Mouse (Mus musculus) cortical plate, adult 2 months (tissue): ENCODE results near the gene Meaf6. TPM values are rescaled to one million over a fixed set of nuclear protein-coding genes. Genes with fewer than 3 reads are reported as not detected.

Experiments used
- H3K27ac ChIP-seq: fragments of 200-500 bp; 2 replicates; pipeline ENCODE4 v1.5.1; 2012; ENCODE audit warnings: low read length, control low read depth, inconsistent platforms; ENCODE audit not compliant: insufficient read depth
- H3K4me1 ChIP-seq: fragments of 200-500 bp; 2 replicates; pipeline ENCODE4 v1.6.1; 2011; ENCODE audit warnings: low read length; ENCODE audit not compliant: control insufficient read depth, insufficient read depth
- H3K4me3 ChIP-seq: fragments of 200-500 bp; 2 replicates; pipeline ENCODE4 v1.5.1; 2011; ENCODE audit warnings: mild to moderate bottlenecking, low read length, control low read depth; ENCODE audit not compliant: insufficient read depth
- CTCF ChIP-seq: fragments of 200-500 bp; IDR thresholded peaks from 2 replicates; pipeline ENCODE4 v1.5.1; 2011; ENCODE audit warnings: mild to moderate bottlenecking, control low read depth, low read length; ENCODE audit not compliant: insufficient read depth; ENCODE audit errors: extremely low read depth
- POLR2A ChIP-seq: fragments of 200-500 bp; IDR thresholded peaks from 2 replicates; pipeline ENCODE4 v1.6.1; 2011; ENCODE audit warnings: mild to moderate bottlenecking, low read length, control low read depth; ENCODE audit not compliant: insufficient read depth; ENCODE audit errors: extremely low read depth
- polyA plus RNA-seq: library from polyadenylated mRNA; depleted of rRNA; stranded (reverse); fragments of >200 nt; gene quantifications from 2 replicates; pipeline ENCODE4 v1.2.3, GENCODE M21; 2012

Gene Meaf6
- polyA plus RNA-seq, 1 experiment, result 104 TPM

DNA sequence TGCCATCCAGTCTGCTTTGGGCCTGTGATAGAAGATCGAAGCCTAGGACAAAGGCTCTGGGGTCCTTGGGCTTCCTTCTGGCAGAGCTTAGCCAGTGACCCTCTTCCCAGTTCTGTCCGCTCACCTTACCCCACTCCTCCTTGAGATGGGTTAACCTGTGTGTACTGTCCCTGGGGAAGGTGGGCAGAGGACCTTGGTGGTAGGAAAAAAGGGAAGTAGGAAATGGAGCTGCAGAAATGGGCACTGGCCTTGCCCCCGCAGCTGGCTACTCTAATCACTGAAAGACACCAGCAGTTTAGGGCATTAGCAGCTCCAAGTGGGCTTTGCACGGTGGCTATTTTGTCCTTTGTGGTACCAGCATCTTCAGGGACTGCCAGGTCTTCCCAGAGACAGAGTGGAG is 30.1 kb downstream of the Meaf6 start:
- TF ChIP-seq POLR2A, result no peak
- no peak for TF ChIP-seq CTCF

DNA sequence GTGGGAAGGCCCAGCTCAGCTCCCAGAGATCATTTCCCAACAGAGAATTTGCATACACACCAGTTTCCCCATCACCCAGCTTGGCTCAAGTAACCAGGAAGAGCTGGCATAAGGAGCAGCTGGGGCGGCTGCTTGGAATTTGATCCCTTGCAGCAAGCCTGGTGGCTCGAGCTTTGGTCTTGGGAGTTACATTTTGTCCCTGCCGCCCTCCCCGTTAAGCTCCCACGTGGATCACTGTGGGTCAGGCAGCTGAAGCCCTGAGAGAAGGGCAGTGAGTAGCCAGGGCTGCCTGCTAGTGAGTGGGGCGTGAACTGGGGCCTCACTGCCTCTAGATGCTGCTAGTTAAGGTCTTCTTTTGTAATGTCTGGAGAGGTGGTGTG is 30.8 kb downstream of the Meaf6 start:
- H3K27ac ChIP-seq, result peak overlapping the region; percentile 48
- H3K4me1 ChIP-seq, result peaks cover 14% of the 10 kb centered on the region; the same call in 1 of the 2 replicates
- H3K4me3 ChIP-seq, result no peak overlapping the region
- TF ChIP-seq CTCF (no peak), POLR2A (no peak)

More for the DNA sequence above, 30.1 kb downstream of the Meaf6 start:
- Histone ChIP-seq H3K27ac (0 out of 2 replicates have a peak overlapping the region, but pooled peaks have one; percentile 2), H3K4me3 (no peak overlapping the region), H3K4me1 (peaks cover 14% of the 10 kb centered on the region; the same call in 1 of the 2 replicates)

DNA sequence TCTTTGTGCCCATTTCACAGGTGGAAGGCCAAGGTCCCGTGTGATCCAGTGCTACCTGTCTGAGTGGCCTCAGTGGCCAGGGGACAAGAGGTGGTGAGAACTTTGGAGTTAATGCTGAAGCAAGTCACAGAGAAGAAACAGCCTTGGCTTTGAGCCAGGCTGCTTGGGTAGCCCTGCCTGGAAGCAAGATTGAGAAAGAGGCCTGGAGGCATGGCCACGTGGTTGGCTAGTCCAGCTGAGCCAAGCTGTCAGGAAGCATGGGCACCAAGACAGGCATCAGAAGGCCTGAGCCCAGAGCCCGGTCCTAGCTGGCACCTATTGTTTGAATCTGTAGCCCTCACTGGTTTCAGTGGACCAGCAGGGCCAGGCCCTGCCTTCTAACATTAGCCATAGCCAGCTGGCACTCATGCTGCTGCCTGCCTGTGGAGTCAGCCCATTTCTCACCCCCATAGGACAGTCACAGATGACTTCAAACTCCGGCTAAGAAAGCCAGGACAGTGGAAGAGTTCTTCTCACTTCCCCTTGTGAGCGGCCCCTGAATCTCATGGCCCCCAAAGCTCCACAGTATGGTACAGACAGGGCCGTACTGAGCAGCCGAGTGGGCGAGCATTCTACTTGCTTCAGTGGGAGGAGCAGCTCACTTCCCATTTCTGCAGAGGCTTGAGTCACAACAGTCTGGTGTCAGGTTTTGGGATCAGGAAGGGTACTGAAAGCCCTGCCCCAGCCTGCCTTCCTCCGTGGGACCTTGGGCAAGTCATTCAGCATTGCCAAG is 31.3 kb downstream of the Meaf6 start:
- Histone ChIP-seq H3K4me1 (peaks cover 14% of the 10 kb centered on the region; the same call in 1 of the 2 replicates), H3K4me3 (no peak overlapping the region), H3K27ac (peak overlapping the region; percentile 48)
- TF ChIP-seq POLR2A (no peak), CTCF (no peak)

DNA sequence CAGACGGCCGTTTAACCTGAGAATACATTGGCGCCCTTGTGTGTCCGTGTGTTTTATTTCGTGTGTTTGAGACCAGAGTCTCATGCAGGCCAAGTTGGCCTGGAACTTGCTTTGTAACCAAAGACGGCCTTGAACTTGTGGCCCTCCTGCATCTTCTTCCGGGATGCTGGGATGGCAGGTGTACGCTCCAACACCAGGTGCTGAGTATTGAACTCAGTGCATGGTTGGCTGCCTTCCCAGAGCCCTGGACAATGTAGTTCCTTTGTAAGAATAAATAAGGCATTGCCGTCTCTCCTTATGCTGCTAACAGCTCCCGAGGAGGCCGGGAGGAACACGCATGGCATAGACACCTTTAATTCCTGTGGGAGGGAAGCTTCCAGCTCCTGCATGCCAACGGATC is 32.0 kb downstream of the Meaf6 start:
- peaks cover 14% of the 10 kb centered on the region; the same call in 1 of the 2 replicates for H3K4me1 ChIP-seq
- TF ChIP-seq CTCF (no peak), POLR2A (no peak)
- no peak overlapping the region for H3K27ac ChIP-seq

DNA sequence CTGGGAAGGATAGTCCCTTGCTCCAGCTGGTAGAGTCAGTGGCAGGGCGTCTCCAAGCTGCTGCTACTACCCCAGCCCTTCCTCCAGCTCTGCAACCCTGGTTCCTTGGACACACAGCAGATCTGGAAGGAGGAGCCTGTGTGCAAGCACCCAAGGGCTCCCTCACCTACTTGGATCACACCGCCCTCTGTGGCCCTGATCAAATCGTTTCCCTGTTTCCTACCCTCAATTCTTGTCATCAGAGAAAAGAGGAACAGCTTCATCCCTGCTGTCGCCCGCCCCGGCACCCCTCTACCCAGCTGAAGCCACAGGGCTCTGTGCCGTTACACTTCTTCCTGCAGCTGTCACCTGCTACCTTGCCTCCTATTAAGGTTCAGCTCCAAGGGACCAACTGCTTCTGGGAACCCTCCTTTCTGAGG is 33.0 kb downstream of the Meaf6 start:
- TF ChIP-seq CTCF, result no peak
- TF ChIP-seq POLR2A, result no peak
- peaks cover 14% of the 10 kb centered on the region; the same call in 1 of the 2 replicates for H3K4me1 ChIP-seq
- no peak overlapping the region for H3K4me3 ChIP-seq
- H3K27ac ChIP-seq, result no peak overlapping the region

More for the DNA sequence above, 32.0 kb downstream of the Meaf6 start:
- no peak overlapping the region for H3K4me3 ChIP-seq

DNA sequence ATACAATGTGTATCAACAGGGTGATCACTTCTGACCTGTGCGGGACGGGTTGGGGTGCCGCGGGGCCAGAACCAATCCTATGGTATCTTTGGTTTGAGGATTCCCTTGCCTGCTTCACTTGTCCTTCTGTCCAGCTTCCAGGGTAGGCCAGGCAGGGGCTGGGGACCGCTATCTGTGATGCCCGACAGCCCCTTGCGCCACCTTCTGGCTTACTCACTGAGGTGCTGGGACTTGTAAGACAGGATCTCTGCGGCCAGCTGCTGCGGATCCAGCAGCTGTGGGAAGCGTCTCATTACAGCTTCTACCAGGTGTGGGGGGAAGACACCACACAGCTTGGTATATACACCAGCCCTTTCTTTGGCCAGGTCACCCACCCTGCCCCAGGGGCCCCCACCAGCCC is 34.1 kb downstream of the Meaf6 start:
- Histone ChIP-seq H3K4me1 (peaks cover 14% of the 10 kb centered on the region; the same call in 1 of the 2 replicates), H3K4me3 (no peak overlapping the region), H3K27ac (no peak overlapping the region)
- no peak for TF ChIP-seq CTCF
- no peak for TF ChIP-seq POLR2A

DNA sequence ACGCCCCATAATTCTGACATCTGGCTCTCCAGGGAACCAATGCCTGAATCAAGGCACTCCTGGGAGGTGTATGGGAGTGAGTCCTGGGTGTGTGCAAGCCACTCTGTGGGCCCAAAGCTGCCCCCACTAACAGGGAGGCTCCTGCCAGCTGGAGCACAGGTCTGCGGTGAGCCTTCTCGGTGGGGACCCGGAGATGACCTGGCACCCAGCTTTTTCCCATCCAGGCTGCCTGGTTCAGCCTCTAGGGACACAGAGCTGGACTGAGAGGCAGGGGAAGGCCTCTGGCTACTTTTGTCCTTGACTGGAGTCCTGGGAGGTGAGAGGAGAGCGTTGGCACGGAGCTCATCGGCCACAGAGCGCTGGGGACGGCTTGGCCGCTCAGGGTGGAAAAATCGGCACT is 34.8 kb downstream of the Meaf6 start:
- no peak overlapping the region for H3K27ac ChIP-seq
- H3K4me1 ChIP-seq, result peaks cover 14% of the 10 kb centered on the region; the same call in 1 of the 2 replicates
- no peak for TF ChIP-seq POLR2A
- no peak for TF ChIP-seq CTCF
- H3K4me3 ChIP-seq, result no peak overlapping the region

DNA sequence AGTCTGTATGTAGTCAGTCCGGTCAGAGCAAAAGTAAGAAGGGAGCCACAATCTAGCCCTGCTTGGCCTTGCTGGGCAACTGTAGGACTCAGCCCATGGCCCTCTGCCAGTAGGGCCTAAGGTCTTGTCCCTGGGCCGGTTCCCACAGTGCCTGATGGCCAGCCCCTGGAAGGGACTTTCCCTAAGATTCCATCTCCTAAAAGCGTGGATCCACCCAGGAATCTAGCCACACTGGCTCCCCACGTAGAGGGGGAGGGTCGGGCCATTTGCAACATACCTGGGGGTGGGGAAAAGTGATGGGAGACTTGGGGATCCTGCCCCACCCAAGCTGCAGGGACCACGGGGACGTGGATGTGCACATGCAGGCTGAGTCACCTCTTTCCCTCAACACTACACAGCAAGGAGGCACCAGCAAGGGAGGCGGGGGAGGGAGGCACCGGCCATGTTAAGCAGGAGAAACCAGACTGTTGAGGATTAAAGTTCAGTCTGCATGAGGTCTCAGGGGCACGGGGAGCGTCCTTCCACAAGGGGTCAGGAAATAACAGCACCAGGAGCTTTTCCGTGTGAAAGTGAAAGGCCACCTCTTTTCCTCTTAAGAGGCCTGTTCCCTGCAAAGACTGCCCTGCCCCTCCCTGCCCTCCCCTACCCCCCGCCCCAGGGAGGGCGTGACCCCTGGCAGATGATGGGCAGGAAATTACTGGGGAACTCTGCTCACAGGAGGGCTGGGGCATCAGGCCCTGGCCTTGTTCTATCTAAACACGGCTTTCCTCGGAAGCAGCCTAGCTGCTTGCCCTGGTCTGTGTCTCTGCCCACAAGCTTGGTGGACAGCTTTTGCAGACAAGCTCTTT is 37.7 kb downstream of the Meaf6 start:
- Histone ChIP-seq H3K4me1 (0 out of 2 replicates have a peak, but pooled peaks cover 1% of the 10 kb centered on the region), H3K4me3 (no peak overlapping the region), H3K27ac (no peak overlapping the region)
- TF ChIP-seq POLR2A (no peak), CTCF (no peak)

DNA sequence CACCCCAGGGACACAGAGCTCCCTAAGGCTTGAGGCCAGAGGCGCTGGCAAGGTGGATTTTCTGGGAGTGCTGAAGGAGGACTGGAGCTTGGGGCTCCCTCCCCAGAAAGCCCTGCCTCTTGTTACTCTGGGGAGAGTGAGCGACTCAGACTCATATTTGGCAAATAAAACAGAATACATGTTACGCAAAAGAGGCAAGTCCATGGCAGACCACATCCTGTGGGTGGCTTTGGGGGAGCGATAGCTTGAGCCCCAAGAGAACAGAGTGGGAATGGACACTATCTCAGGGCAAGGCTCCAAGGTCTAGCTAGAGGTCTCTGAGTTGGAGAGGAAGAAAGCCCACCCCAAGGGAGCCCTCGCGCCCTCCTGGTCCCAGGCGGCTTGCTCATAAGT is 38.3 kb downstream of the Meaf6 start:
- TF ChIP-seq POLR2A, result no peak
- no peak for TF ChIP-seq CTCF
- Histone ChIP-seq H3K4me3 (no peak overlapping the region), H3K27ac (no peak overlapping the region), H3K4me1 (0 out of 2 replicates have a peak, but pooled peaks cover 1% of the 10 kb centered on the region)
